Mouse (Mus musculus): Measurements from ENCODE around the gene Prdm13. TPM values are rescaled to one million over a fixed set of nuclear protein-coding genes. Genes with fewer than 3 reads are reported as not detected.
A peak's percentile ranks its signal among the peaks of the same experiment; 100 is the strongest.

Gene Prdm13
- polyA plus RNA-seq, 1 experiment from 2014 or later: 0.24 TPM

DNA sequence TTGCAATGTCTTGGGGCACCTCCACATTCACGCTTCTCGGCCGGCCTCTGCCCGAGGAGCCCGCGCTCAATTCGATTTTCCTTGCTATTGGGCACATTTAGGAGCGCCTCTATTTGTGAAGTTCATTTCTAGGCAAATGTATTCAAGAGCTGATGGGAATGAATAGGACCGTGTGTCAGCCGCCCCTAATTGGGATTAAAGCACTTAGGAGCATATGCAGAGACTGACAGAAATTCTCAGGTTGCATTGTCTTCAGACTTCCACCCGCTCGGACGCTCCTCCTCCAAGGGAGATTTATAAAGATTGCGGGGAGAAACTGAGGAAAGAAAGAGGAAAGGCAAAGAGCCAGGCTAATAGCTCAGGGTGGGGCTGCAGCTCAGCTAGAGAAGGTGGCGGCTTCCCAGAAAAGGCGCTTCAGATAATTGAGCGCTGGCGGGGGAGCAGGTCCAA is 3.8 kb upstream of the Prdm13 start:
- H3K27ac ChIP-seq (ENCODE audit: low read length): no peak overlapping the region
- peak overlapping the region; percentile 28 for H3K4me2 ChIP-seq (ENCODE audit: low read length)
- WGBS: under 1% methylated on average over 18 of the region's 18 CpGs
- H3K9me3 ChIP-seq (replicated peaks; ENCODE audit: control insufficient read depth, low read length, poor library complexity, severe bottlenecking): no peaks in the 10 kb centered on the region
- no peak overlapping the region for H3K4me3 ChIP-seq (ENCODE audit: low read depth, low read length)
- no peak overlapping the region for H3K9ac ChIP-seq (ENCODE audit: low read depth, low read length)
- 0 out of 2 replicates have a peak, but pooled peaks have one; percentile 14 for ATAC-seq
- peaks cover 7% of the 10 kb centered on the region for H3K4me1 ChIP-seq (ENCODE audit: control insufficient read depth, insufficient read depth, low read length)
- peaks cover 57% of the 10 kb centered on the region for H3K27me3 ChIP-seq (ENCODE audit: control insufficient read depth, insufficient read depth, low read depth, low read length)
- H3K36me3 ChIP-seq (ENCODE audit: control insufficient read depth, insufficient read depth, low read length): no peaks in the 10 kb centered on the region

DNA sequence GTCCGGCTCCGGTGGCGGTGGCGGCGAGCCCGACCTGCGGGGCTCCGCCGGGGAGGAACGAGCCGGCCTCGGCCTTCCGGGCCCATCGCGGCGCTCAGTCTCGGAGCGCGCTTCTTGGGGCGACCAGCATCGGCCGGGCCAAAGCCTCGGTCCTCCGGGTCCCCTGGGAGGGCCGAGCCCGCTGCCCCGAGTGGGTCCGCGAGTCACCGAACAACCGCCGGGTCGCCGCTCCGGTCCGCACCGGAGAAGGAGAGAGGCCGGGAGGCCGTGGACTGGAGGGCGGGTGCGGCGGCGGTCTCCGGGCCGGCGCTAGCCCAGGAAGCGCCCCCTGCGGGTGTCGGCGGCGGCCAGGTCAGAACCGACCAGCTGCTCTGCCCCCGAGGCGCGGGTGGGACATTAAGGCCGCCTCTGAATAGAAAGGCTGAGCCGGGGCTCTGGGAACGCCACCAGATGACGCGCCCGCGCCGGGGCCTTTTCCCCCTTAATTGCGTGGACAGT is 3.0 kb upstream of the Prdm13 start:
- H3K4me2 ChIP-seq (ENCODE audit: low read length): peak overlapping the region; percentile 65
- H3K9ac ChIP-seq (ENCODE audit: low read depth, low read length): peak overlapping the region; percentile 48
- H3K9me3 ChIP-seq (replicated peaks; ENCODE audit: control insufficient read depth, low read length, poor library complexity, severe bottlenecking): no peaks in the 10 kb centered on the region
- H3K4me3 ChIP-seq (ENCODE audit: low read depth, low read length): peak overlapping the region; percentile 42
- peaks cover 64% of the 10 kb centered on the region for H3K27me3 ChIP-seq (ENCODE audit: control insufficient read depth, insufficient read depth, low read depth, low read length)
- peaks cover 7% of the 10 kb centered on the region for H3K4me1 ChIP-seq (ENCODE audit: control insufficient read depth, insufficient read depth, low read length)
- ATAC-seq: peak; percentile 68
- WGBS: under 1% methylated on average over 48 of the region's 64 CpGs
- H3K36me3 ChIP-seq (ENCODE audit: control insufficient read depth, insufficient read depth, low read length): no peaks in the 10 kb centered on the region
- no peak overlapping the region for H3K27ac ChIP-seq (ENCODE audit: low read length)

DNA sequence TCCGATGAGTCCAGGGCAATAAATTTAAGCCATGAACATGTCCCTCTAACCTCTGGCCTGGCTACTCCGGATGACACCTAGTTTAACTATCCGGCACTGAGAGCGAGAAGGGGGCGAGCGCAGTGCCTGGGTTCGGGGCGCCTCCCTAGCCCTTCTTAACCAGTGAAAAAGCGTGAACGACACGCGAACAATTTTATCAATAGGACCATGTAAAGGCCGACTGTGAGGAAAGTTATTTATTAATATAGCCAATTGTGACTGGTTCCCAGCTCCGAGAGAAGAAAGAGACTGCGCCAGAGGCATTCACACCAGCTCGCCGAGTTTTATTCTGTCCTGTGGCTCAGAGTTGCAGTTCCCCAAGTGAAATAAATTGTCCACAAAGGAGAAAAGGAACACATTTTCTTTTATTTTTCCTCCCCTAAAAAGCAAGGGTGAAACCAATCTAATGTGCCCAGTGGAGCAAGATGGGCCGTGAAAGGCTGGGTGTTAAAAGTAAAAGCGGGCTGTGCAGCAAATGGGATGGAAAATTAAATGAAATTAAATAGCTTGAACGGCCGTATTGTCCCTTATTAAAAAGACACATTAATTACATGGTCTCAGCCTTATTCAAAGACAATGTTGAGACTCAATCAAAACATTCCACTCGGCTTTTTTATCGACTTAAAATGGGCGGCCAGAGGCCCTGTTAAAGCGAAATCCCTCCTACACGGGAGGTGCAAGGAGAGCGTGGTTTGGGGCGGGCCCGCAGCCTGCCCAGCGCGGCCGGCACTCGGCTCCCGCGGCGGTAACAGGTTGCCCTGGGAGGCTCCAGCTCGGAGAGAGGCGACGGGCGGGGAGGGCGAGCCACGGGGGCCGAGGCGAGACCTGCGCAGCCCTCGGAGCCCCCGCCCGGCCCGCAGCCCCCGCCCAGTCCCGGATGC is 2.3 kb upstream of the Prdm13 start:
- peaks cover 7% of the 10 kb centered on the region for H3K4me1 ChIP-seq (ENCODE audit: control insufficient read depth, insufficient read depth, low read length)
- H3K36me3 ChIP-seq (ENCODE audit: control insufficient read depth, insufficient read depth, low read length): no peaks in the 10 kb centered on the region
- H3K4me2 ChIP-seq (ENCODE audit: low read length): peak overlapping the region; percentile 65
- no peaks in the 10 kb centered on the region for H3K9me3 ChIP-seq (replicated peaks; ENCODE audit: control insufficient read depth, low read length, poor library complexity, severe bottlenecking)
- peak; percentile 50 for ATAC-seq
- H3K9ac ChIP-seq (ENCODE audit: low read depth, low read length): peak overlapping the region; percentile 48
- peak overlapping the region; percentile 42 for H3K4me3 ChIP-seq (ENCODE audit: low read depth, low read length)
- H3K27ac ChIP-seq (ENCODE audit: low read length): no peak overlapping the region
- 2% methylated on average over 40 of the region's 51 CpGs for WGBS
- peaks cover 66% of the 10 kb centered on the region for H3K27me3 ChIP-seq (ENCODE audit: control insufficient read depth, insufficient read depth, low read depth, low read length)

DNA sequence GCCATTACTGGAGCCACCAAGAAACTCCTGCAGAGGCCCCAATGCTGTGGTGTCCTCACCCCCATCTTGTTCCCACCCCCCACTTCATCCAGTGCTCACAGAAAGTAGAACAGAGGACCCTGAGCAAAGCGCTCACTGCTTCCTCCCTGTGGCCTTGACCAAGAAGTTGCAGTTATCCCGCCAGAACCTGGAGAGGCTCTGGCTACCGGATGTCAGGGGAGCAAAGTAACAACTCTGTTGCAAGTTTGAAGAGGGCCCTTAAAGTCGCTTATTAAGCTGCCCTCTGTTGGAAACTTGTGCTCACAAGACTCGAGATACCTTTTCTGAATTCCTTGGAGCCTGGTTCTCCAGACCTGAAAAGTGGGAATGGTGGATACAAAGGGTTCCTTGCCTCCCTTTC is 1.2 kb upstream of the Prdm13 start:
- Histone ChIP-seq H3K4me1 (ENCODE audit: control insufficient read depth, insufficient read depth, low read length) (peaks cover 7% of the 10 kb centered on the region), H3K27me3 (ENCODE audit: control insufficient read depth, insufficient read depth, low read depth, low read length) (peaks cover 63% of the 10 kb centered on the region), H3K9me3 (replicated peaks; ENCODE audit: control insufficient read depth, low read length, poor library complexity, severe bottlenecking) (no peaks in the 10 kb centered on the region), H3K9ac (ENCODE audit: low read depth, low read length) (no peak overlapping the region), H3K4me2 (ENCODE audit: low read length) (no peak overlapping the region), H3K4me3 (ENCODE audit: low read depth, low read length) (no peak overlapping the region), H3K36me3 (ENCODE audit: control insufficient read depth, insufficient read depth, low read length) (no peaks in the 10 kb centered on the region), H3K27ac (ENCODE audit: low read length) (no peak overlapping the region)
- 1% methylated on average over 5 of the region's 5 CpGs for WGBS
- no peak for ATAC-seq

DNA sequence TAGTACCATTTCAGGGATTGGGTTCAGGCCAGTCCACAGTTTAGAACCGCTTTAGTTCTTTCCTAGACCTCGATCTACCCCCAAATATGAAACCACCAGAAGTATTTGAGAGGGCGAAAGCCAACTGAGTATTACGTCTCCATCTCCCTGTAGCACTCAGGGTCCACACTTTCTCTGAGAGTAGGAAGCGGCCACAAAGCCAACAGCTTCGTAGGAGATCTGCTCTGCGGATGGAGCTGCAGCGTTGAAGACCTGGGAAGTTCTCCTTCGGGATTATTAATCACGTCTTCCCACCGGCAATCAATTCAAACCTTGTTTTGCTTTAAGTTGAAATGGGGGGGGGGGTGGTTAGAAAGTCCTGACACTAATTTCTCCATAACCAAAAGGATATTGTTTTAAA is 653 bp upstream of the Prdm13 start:
- Histone ChIP-seq H3K9ac (ENCODE audit: low read depth, low read length) (no peak overlapping the region), H3K4me1 (ENCODE audit: control insufficient read depth, insufficient read depth, low read length) (peaks cover 7% of the 10 kb centered on the region), H3K27me3 (ENCODE audit: control insufficient read depth, insufficient read depth, low read depth, low read length) (peaks cover 61% of the 10 kb centered on the region), H3K4me2 (ENCODE audit: low read length) (no peak overlapping the region), H3K36me3 (ENCODE audit: control insufficient read depth, insufficient read depth, low read length) (no peaks in the 10 kb centered on the region), H3K27ac (ENCODE audit: low read length) (no peak overlapping the region), H3K9me3 (replicated peaks; ENCODE audit: control insufficient read depth, low read length, poor library complexity, severe bottlenecking) (no peaks in the 10 kb centered on the region), H3K4me3 (ENCODE audit: low read depth, low read length) (no peak overlapping the region)
- WGBS: 1% methylated on average over 11 of the region's 11 CpGs
- no peak for ATAC-seq

DNA sequence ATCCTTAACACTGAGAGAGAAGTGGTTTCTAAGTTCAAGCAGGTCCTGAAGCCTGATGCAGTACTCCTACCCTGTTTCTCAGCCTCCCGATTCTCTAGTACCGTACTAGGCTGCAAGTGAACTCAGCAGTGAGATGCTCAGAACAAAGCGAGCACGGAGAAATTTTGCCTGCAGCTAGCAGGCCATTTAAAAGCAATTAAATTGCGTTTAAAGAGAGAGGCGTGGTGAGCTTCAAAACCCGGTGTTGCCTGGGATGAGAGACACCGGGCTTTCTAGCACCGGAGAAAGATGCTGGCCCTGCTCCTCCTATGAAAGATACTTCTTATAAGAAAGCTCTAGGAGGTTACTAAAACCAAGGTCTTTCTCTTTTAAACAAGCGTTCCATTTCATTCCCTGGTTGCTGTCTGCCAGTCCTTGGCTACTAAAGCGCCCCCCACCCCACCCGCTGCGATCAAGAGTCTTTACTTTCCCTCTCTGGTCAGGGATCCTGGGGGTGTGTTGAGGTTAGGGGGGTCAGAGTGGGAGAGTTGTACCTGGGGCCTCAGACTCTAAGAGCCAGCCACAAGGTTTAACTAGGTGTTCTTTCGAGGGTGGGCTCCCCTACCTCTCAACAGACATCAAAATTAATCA is 1.3 kb downstream of the Prdm13 start:
- H3K4me2 ChIP-seq (ENCODE audit: low read length): no peak overlapping the region
- WGBS: under 1% methylated on average over 14 of the region's 14 CpGs

DNA sequence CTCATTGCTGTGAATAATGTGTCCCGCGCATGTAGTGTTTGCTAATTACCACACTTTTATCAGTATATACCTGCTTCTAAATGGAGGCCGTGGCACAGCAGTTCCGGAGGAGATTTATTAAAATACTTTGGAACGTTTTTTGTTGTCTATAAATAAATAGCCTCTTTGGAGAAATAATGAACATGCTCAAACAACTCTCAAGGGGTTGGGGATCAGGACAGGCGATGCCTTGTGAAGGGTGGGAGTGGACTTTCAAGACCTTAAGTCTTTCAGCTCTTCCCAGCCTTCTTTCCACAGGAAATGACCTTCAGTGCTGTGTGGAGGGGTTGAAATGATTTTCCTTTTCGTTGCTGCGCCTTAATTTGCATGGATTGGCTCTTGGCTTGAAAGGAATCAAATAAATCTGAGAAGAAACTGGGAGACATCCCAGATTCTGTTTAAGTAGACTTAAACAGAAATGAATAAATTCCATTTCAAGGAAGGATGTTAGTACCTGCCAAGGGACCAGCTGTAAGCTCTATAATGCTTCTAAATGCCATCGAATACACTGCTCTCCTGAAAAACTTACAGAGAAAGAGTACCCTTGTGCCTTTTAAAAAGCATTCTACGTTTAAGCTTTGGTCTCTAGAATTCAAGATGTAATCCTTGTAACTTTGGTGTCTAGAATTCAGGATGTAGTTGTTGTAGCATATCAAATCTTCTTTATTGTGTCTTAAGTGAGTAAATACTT is 3.2 kb downstream of the Prdm13 start:
- H3K4me2 ChIP-seq (ENCODE audit: low read length): no peak overlapping the region
- H3K9ac ChIP-seq (ENCODE audit: low read depth, low read length): no peak overlapping the region
- H3K27me3 ChIP-seq (ENCODE audit: control insufficient read depth, insufficient read depth, low read depth, low read length): peaks cover 77% of the 10 kb centered on the region
- H3K36me3 ChIP-seq (ENCODE audit: control insufficient read depth, insufficient read depth, low read length): no peaks in the 10 kb centered on the region
- ATAC-seq: no peak
- peaks cover 12% of the 10 kb centered on the region; the same call in 1 of the 2 replicates for H3K4me1 ChIP-seq (ENCODE audit: control insufficient read depth, insufficient read depth, low read length)
- H3K9me3 ChIP-seq (replicated peaks; ENCODE audit: control insufficient read depth, low read length, poor library complexity, severe bottlenecking): no peaks in the 10 kb centered on the region
- no peak overlapping the region for H3K4me3 ChIP-seq (ENCODE audit: low read depth, low read length)
- WGBS: 14% methylated on average over 10 of the region's 10 CpGs
- H3K27ac ChIP-seq (ENCODE audit: low read length): no peak overlapping the region

More for the DNA sequence above, 1.3 kb downstream of the Prdm13 start:
- H3K9me3 ChIP-seq (replicated peaks; ENCODE audit: control insufficient read depth, low read length, poor library complexity, severe bottlenecking): no peaks in the 10 kb centered on the region
- no peak overlapping the region for H3K4me3 ChIP-seq (ENCODE audit: low read depth, low read length)
- no peak for ATAC-seq
- peaks cover 7% of the 10 kb centered on the region for H3K4me1 ChIP-seq (ENCODE audit: control insufficient read depth, insufficient read depth, low read length)
- H3K27me3 ChIP-seq (ENCODE audit: control insufficient read depth, insufficient read depth, low read depth, low read length): peaks cover 72% of the 10 kb centered on the region
- H3K36me3 ChIP-seq (ENCODE audit: control insufficient read depth, insufficient read depth, low read length): no peaks in the 10 kb centered on the region
- no peak overlapping the region for H3K9ac ChIP-seq (ENCODE audit: low read depth, low read length)
- no peak overlapping the region for H3K27ac ChIP-seq (ENCODE audit: low read length)

DNA sequence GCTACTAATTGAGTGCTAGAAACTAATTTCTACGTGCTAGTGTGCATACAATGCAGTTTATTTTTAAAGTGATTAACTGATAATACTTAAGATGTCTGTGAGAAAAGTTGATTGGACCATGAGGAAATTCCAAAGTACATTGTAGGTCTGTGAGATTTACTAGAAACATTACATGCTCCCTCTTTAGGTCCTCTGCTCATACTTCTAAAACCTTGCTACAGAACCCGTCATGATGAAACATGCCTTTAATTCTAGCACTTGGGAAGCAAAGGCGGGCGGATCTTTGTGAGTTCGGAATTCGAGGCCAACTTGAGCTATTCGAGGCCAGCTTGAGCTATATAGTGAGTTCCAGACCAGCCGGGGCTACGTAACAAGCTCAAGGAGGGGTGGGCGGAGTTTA is 4.8 kb downstream of the Prdm13 start:
- Histone ChIP-seq H3K4me2 (ENCODE audit: low read length) (no peak overlapping the region), H3K4me3 (ENCODE audit: low read depth, low read length) (no peak overlapping the region), H3K36me3 (ENCODE audit: control insufficient read depth, insufficient read depth, low read length) (no peaks in the 10 kb centered on the region), H3K4me1 (ENCODE audit: control insufficient read depth, insufficient read depth, low read length) (peaks cover 12% of the 10 kb centered on the region; the same call in 1 of the 2 replicates), H3K9me3 (replicated peaks; ENCODE audit: control insufficient read depth, low read length, poor library complexity, severe bottlenecking) (no peaks in the 10 kb centered on the region), H3K9ac (ENCODE audit: low read depth, low read length) (no peak overlapping the region), H3K27me3 (ENCODE audit: control insufficient read depth, insufficient read depth, low read depth, low read length) (peaks cover 72% of the 10 kb centered on the region), H3K27ac (ENCODE audit: low read length) (no peak overlapping the region)
- ATAC-seq: no peak
- 5% methylated on average over 10 of the region's 10 CpGs for WGBS
